Comparison of ENCODE assay signal across 12 mouse cellular contexts in genomic region chr6:53881623-53882022, GRCm38 (mm10).
DNase-seq lines count a peak whose midpoint lies in the region; ATAC-seq and TF ChIP-seq lines count a peak whose summit lies in the region.
"Had no signal": no experiment of that assay in that cellular context is flagged by ENCODE, and none has a peak within 500 bp of the region (broad histone marks: within the 10 kb centered on the region; RNA-seq: fewer than 3 reads in every experiment).

No protein-coding gene starts in this region.

- peak overlapping the region; percentile 28; the same call in 1 of the 2 replicates for H3K4me2 ChIP-seq in embryonic facial prominence, embryonic 14.5 days (ENCODE audit: low read depth, low read length)
- H3K4me2 ChIP-seq in hindbrain, embryonic 14.5 days (replicated peaks): peak overlapping the region; percentile 48
- H3K4me2 ChIP-seq in midbrain, embryonic 15.5 days: peak overlapping the region; percentile 44

- H3K4me1 ChIP-seq in kidney, adult 2 months (ENCODE audit: control insufficient read depth, insufficient read depth, low read length): peaks cover 5% of the 10 kb centered on the region; the same call in 1 of the 2 replicates
- H3K4me1 ChIP-seq in embryonic facial prominence, embryonic 14.5 days (ENCODE audit: control insufficient read depth, insufficient read depth, low read length): peaks cover 33% of the 10 kb centered on the region
- peaks cover 22% of the 10 kb centered on the region for H3K4me1 ChIP-seq in hindbrain, embryonic 14.5 days (replicated peaks; ENCODE audit: control insufficient read depth, insufficient read depth, low read length)
- peaks cover 14% of the 10 kb centered on the region; the same call in 1 of the 2 replicates for H3K4me1 ChIP-seq in midbrain, embryonic 15.5 days

- H3K27me3 ChIP-seq in kidney, adult 2 months (replicated peaks; ENCODE audit: control insufficient read depth, insufficient read depth, low read length): no peaks in the 10 kb centered on the region
- H3K27me3 ChIP-seq in embryonic facial prominence, embryonic 14.5 days (replicated peaks; ENCODE audit: control insufficient read depth, insufficient read depth, low read length): no peaks in the 10 kb centered on the region
- no peaks in the 10 kb centered on the region for H3K27me3 ChIP-seq in hindbrain, embryonic 14.5 days (ENCODE audit: control insufficient read depth, insufficient read depth, low read length)
- H3K27me3 ChIP-seq in midbrain, embryonic 15.5 days (replicated peaks): no peaks in the 10 kb centered on the region

- H3K36me3 ChIP-seq in kidney, adult 2 months (ENCODE audit: control insufficient read depth, insufficient read depth, low read length): no peaks in the 10 kb centered on the region
- H3K36me3 ChIP-seq in embryonic facial prominence, embryonic 14.5 days (ENCODE audit: control insufficient read depth, insufficient read depth, low read length): no peaks in the 10 kb centered on the region
- H3K36me3 ChIP-seq in hindbrain, embryonic 14.5 days (replicated peaks; ENCODE audit: control insufficient read depth, insufficient read depth): no peaks in the 10 kb centered on the region
- no peaks in the 10 kb centered on the region for H3K36me3 ChIP-seq in midbrain, embryonic 15.5 days (replicated peaks)

- WGBS in kidney, adult 2 months: 30% methylated on average over 10 of the region's 10 CpGs
- 26% methylated on average over 10 of the region's 10 CpGs for WGBS in embryonic facial prominence, embryonic 14.5 days
- 13% methylated on average over 10 of the region's 10 CpGs for WGBS in hindbrain, embryonic 14.5 days
- 7% methylated on average over 10 of the region's 10 CpGs for WGBS in midbrain, embryonic 15.5 days

- no peak for ATAC-seq in embryonic facial prominence, embryonic 14.5 days (ENCODE audit: low read depth)
- no peak for ATAC-seq in hindbrain, embryonic 14.5 days (ENCODE audit: low FRiP score)
- peak; percentile 53; the same call in 1 of the 2 replicates for ATAC-seq in midbrain, embryonic 15.5 days (replicated peaks)
- no peak for ATAC-seq in CD4-positive, CD25-positive, alpha-beta regulatory T cell, adult 4 months

- no peaks in the 10 kb centered on the region for H3K9me3 ChIP-seq in embryonic facial prominence, embryonic 14.5 days (ENCODE audit: control insufficient read depth, low read length)
- H3K9me3 ChIP-seq in hindbrain, embryonic 14.5 days (ENCODE audit: control insufficient read depth, low read length): no peaks in the 10 kb centered on the region
- H3K9me3 ChIP-seq in midbrain, embryonic 15.5 days: no peaks in the 10 kb centered on the region

- H3K4me3 ChIP-seq in kidney, adult 2 months (ENCODE audit: insufficient read depth, low read depth, low read length): no peak overlapping the region
- H3K4me3 ChIP-seq in embryonic facial prominence, embryonic 14.5 days (ENCODE audit: low read depth, low read length): no peak overlapping the region
- no peak overlapping the region for H3K4me3 ChIP-seq in hindbrain, embryonic 14.5 days (replicated peaks; ENCODE audit: low read length)
- no peak overlapping the region for H3K4me3 ChIP-seq in midbrain, embryonic 15.5 days

- TF ChIP-seq POLR2A in kidney, adult 2 months (IDR thresholded peaks at IDR 0.05; ENCODE audit: low read depth, low read length): no peak

- TF ChIP-seq CTCF in kidney, adult 2 months (conservative IDR thresholded peaks at IDR 0.05; ENCODE audit: insufficient read depth, insufficient read length, low read depth, low read length): no peak

- H3K9ac ChIP-seq in embryonic facial prominence, embryonic 14.5 days (ENCODE audit: low read depth, low read length): no peak overlapping the region
- H3K9ac ChIP-seq in hindbrain, embryonic 14.5 days: no peak overlapping the region
- H3K9ac ChIP-seq in midbrain, embryonic 15.5 days: no peak overlapping the region

- H3K27ac ChIP-seq in kidney, adult 2 months (ENCODE audit: insufficient read depth, low read depth, low read length): peak overlapping the region; percentile 66; the same call in 1 of the 2 replicates
- 0 out of 2 replicates have a peak overlapping the region, but pooled peaks have one; percentile 22 for H3K27ac ChIP-seq in embryonic facial prominence, embryonic 14.5 days (replicated peaks; ENCODE audit: low read depth, low read length)
- peak overlapping the region; percentile 85; the same call in 1 of the 2 replicates for H3K27ac ChIP-seq in hindbrain, embryonic 14.5 days
- peak overlapping the region; percentile 21; the same call in 1 of the 2 replicates for H3K27ac ChIP-seq in midbrain, embryonic 15.5 days

- DNase-seq in kidney, adult 2 months: no peak
- no peak for DNase-seq in kidney, adult 11 months
- DNase-seq in embryonic facial prominence, embryonic 14.5 days (ENCODE audit: low spot score): no peak
- no peak for DNase-seq in hindbrain, embryonic 14.5 days (ENCODE audit: low spot score)
- DNase-seq in cerebellum, adult 9-11 months: no peak
- no peak for DNase-seq in cerebellum, postnatal 25 days
- DNase-seq: gastrocnemius, postnatal 10 days; kidney, postnatal 25 days; lung, postnatal 4 days; right cerebral cortex, postnatal 14 days had no signal

Comparison
In these comparisons a context has a peak if more than half of its experiments do, and no peak if none do; other contexts are left out.
1. H3K27ac ChIP-seq: peak in every context shown above with its lines; median percentile 85 in hindbrain, embryonic 14.5 days; 66 in kidney, adult 2 months; 22 in embryonic facial prominence, embryonic 14.5 days; 21 in midbrain, embryonic 15.5 days.